Comparison of ENCODE assay signal across 20 mouse cellular contexts in genomic region chrX:161745296-161745695, GRCm38 (mm10). TPM values are rescaled to one million over a fixed set of nuclear protein-coding genes. Genes with fewer than 3 reads are reported as not detected.
DNase-seq lines count a peak whose midpoint lies in the region; ATAC-seq lines count a peak whose summit lies in the region.
"Had no signal": no experiment of that assay in that cellular context is flagged by ENCODE, and none has a peak within 500 bp of the region (broad histone marks: within the 10 kb centered on the region; RNA-seq: fewer than 3 reads in every experiment).

No protein-coding gene starts in this region.

- ATAC-seq in cerebellum, adult (ENCODE audit: insufficient number of reproducible peaks, low FRiP score, low TSS enrichment): peak; percentile 86
- ATAC-seq: forebrain, embryonic 15.5 days; midbrain, embryonic 13.5 days; Patski had no signal

- no peak for DNase-seq in cerebellum, postnatal 4 days (ENCODE audit: low spot score in 2 of 2)
- DNase-seq in adrenal gland, postnatal 14 days: peak; percentile 30
- DNase-seq in brain, adult 2 months (ENCODE audit: low read depth, low spot score): peak; percentile 71
- DNase-seq in cerebellum, adult 9-10 months: peak; percentile 46
- no peak for DNase-seq in B cell, adult 2 months
- no peak for DNase-seq in layer of hippocampus, adult 11-12 months (ENCODE audit: low spot score)
- DNase-seq in urinary bladder, postnatal 36 days (ENCODE audit: low spot score in 2 of 2): no peak
- DNase-seq: gastrocnemius, postnatal 14 days; heart, adult 2 months; kidney, adult 11 months; liver; lung, postnatal 36 days; thymus, adult 18-20 months had no signal

RNA-seq across cellular contexts. Expression of gene Rai2, which starts 28.4 kb away (rescaled TPM):
- 17.0 and 17.6 TPM in 2 replicates for total RNA-seq in adrenal gland, postnatal 14 days (2021)
- total RNA-seq: CH12.LX; monocyte, adult 5-6 weeks; neutrophil, adult 5-6 weeks had no signal

Comparison
In these comparisons a context has a peak if more than half of its experiments do, and no peak if none do; other contexts are left out.
1. DNase-seq: peak in adrenal gland, postnatal 14 days (single experiment), brain, adult 2 months (single experiment) and cerebellum, adult 9-10 months (single experiment); none in cerebellum, postnatal 4 days (0 of 2), B cell, adult 2 months (0 of 2), layer of hippocampus, adult 11-12 months (single experiment) and urinary bladder, postnatal 36 days (0 of 2).